Mouse (Mus musculus) adrenal gland, postnatal 14 days (tissue): ENCODE data around the gene Eda. TPM values are rescaled to one million over a fixed set of nuclear protein-coding genes. Genes with fewer than 3 reads are reported as not detected.

Experiments
- DNase-seq: peaks from one replicate; pipeline ENCODE4 v3.0.0; 2021; ENCODE audit warnings: mixed read lengths
- long read RNA-seq, 2 experiments: library from polyadenylated mRNA; stranded (forward); transcript quantifications; one replicate each; pipeline ENCODE4 v2.0.0; 2021
- total RNA-seq: library from RNA; stranded (reverse); gene quantifications from 2 replicates; pipeline ENCODE4 v1.2.3, GENCODE M21; 2021

Gene Eda
- 7.5 and 9.9 TPM in 2 replicates for total RNA-seq
- long read RNA-seq, experiment 1, partial matches to known transcripts, result 0 of 3 reads
- long read RNA-seq, experiment 1, other reads (novel, unspliced or antisense), result 3 of 3 reads
- long read RNA-seq, experiment 2, partial matches to known transcripts, result 0 of 2 reads
- long read RNA-seq, experiment 2, other reads (novel, unspliced or antisense), result 2 of 2 reads

- DNase-seq, result peak; percentile 95
Observed at GRCm38 (mm10) chrX:99975250-99975984, at the start of gene Eda. TSS of gene Eda (plus strand) at chrX:99975606.

- no peak for DNase-seq
Observed at GRCm38 (mm10) chrX:99961002-99961401, 14.4 kb upstream of the Eda start.

GRCm38 (mm10) chrX:99970111-99970510 lies 5.3 kb upstream of the Eda start:
- DNase-seq, result no peak

- DNase-seq, result no peak
Observed at GRCm38 (mm10) chrX:99974381-99974780, 1.0 kb upstream of the Eda start.

GRCm38 (mm10) chrX:99974803-99975202 lies 603 bp upstream of the Eda start:
- DNase-seq, result no peak

GRCm38 (mm10) chrX:99975985-99976924 lies 849 bp downstream of the Eda start:
- peak; percentile 54 for DNase-seq

- no peak for DNase-seq
Observed at GRCm38 (mm10) chrX:99978354-99978753, 2.9 kb downstream of the Eda start.

- DNase-seq, result no peak
Observed at GRCm38 (mm10) chrX:99993434-99993833, 18.0 kb downstream of the Eda start.

- DNase-seq, result no peak
Observed at GRCm38 (mm10) chrX:99999342-99999741, 23.9 kb downstream of the Eda start.

GRCm38 (mm10) chrX:100118362-100118761 lies 143.0 kb downstream of the Eda start:
- no peak for DNase-seq

- DNase-seq, result no peak
Observed at GRCm38 (mm10) chrX:100195286-100195685, 219.9 kb downstream of the Eda start.

- no peak for DNase-seq
Observed at GRCm38 (mm10) chrX:100313652-100314051, 338.2 kb downstream of the Eda start.

- DNase-seq, result peak; percentile 35
Observed at GRCm38 (mm10) chrX:100314172-100314902, 338.9 kb downstream of the Eda start.

- DNase-seq, result no peak
Observed at GRCm38 (mm10) chrX:100340687-100341086, 365.3 kb downstream of the Eda start.

GRCm38 (mm10) chrX:100344433-100344832 lies 369.0 kb downstream of the Eda start:
- no peak for DNase-seq

GRCm38 (mm10) chrX:100356974-100357373 lies 381.6 kb downstream of the Eda start:
- no peak for DNase-seq

- DNase-seq, result no peak
Observed at GRCm38 (mm10) chrX:100389887-100390286, 414.5 kb downstream of the Eda start.

GRCm38 (mm10) chrX:100392304-100392703 lies 416.9 kb downstream of the Eda start:
- peak; percentile 63 for DNase-seq

GRCm38 (mm10) chrX:100394223-100394861 lies 418.9 kb downstream of the Eda start:
- no peak for DNase-seq

- peak; percentile 52 for DNase-seq
Observed at GRCm38 (mm10) chrX:100395026-100395425, 419.6 kb downstream of the Eda start.

GRCm38 (mm10) chrX:100400900-100401299 lies 425.5 kb downstream of the Eda start:
- DNase-seq, result no peak

GRCm38 (mm10) chrX:100401657-100402056 lies 426.3 kb downstream of the Eda start:
- no peak for DNase-seq
